Mouse (Mus musculus): ENCODE measurements around the gene Carns1.
"Not testable (repeated sequence)": the region's sequence is repeated elsewhere in the genome, so short reads cannot be mapped to it uniquely, and the experiment has no call there.

Carns1 gene

DNA sequence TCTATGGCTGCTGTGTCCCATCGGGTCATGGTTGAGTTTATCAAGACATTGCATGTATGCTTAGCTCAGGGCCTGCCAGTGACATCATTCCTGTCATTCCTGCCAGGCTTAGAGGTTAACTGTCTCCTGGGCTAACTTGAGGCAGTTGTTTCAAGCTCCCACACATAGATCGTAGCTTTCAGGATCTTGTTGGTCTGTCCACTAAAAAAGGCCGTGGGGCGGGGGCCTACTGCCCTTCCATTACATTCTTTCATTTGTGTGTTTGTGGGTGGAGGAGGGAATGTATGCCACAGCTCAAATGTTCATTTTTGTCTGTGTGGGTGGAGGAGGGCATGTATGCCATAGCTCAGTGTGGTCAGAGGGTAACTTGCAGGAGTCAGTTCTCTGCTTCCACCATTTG, 45.2 kb downstream of the Carns1 start:
- no peak for DNase-seq (ENCODE audit: low read depth)

DNA sequence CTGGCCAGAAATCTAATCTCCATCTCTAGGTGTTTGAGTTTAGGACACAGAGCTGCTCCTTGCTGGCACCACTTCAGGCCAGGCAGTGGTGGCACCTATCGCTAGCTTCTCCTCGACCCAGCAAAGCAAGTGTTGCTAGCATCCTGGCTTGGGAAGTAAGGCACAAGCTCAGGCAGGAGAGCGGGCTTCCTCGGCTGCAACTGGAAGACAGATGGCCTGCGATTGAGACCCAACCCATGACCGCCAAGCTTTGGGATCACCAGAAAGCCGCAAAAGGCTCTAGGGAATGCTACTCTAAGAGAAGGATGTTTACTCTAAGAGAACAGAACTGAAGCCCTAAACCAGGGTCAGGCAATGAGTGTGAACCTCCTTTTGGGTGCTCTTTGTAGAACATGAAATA, 45.8 kb downstream of the Carns1 start:
- DNase-seq (ENCODE audit: low read depth) = no peak

DNA sequence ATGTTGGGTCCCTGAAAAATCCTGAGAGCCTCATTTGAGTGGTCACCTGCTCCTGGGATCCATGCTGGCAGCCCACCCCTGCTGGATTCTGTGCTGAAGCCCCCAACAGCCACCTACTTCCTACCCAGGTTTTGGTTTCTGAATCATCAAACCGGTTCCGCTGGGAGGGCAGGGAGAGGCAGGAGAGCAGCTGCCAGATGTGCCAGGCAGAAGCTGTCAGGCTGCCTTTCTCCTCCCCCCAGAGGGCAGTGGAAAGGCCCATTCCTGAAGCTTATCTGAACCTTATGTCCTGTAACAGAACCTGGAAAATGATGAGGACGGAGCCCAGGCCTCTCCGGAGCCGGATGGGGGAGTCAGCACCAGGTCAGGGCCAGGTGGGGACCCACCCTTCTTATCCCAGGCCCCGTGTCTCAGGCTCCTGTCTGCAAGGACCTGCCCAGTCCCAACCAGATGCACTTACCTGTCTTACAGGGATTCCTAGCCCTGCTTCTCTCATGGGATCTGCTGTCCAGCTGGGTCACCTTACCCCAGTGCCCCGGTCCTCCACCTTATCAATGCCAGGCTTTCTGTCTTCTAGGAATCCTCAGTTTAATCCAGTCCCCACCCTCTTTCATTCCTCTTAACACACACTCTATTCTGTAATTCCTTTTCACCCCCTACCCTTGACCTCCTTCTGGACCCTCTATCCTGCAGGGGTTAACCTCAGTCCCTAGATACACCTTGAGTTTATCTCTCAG, 48.4 kb downstream of the Carns1 start:
- DNase-seq (ENCODE audit: low read depth) = no peak

DNA sequence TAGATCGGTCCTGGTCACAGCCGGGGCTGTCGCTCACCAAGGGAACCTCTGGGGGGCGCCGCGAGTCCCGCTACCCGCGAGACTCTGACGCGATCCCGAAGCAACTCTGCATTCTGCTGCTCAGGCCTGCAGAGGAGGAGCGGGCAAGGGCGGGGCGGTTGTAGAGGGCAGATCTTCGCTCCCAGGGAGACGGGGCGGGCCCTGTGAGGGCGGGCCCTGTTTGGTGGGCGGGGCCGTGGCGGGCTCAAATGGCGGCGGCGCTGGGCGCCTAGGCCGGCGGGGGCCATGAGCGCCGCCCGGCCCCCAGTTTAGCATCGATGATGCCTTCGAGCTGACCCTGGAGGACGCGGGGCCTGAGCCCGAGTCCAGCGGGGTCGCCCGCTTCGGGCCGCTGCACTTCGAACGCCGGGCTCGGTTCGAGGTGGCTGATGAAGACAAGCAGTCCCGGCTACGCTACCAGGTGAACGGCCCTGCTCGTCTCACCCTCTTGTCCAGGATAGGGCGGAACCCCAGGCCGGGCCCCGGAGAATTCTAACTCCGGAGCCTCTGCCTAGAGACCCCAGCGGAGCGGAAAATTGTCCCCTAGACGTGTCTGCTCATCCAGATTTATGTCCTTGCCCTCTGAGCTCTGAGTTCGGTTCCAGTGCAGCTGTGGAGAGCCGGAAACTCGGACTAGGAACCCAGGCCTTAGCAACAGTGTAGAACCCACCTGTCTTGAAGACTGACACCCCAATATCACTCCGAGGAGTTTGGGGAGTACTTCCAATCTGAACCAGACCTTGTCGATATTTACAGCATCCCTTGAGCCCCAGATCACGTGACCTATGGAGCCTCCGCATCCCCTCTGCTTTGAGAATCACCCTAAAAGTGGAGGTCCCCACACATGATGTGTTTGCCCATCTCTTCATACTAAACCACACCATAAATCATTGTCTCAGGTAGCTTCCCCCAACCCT, 49.3 kb downstream of the Carns1 start, which contains the start of gene Aip:
Gene Aip, minus strand, starts transcription at position 118 of the 956 bp plus-strand sequence.
- DNase-seq (ENCODE audit: low read depth) = peak; percentile 93

DNA sequence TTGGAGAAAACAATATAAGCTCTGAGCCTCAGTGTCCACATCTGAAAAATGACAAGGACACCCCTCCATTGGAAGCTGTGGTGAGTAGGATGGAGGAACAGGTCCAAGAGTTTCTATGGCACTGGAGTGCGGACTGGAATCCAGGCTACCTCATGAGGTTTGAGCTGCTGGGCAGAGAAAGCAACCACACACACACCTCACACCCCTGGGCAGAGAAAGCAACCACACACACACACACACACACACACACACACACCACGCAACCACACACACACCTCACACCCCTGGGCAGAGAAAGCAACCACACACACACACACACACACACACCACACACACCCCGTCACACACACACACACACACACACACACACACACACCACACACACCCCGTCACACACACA, 50.0 kb downstream of the Carns1 start:
- DNase-seq (ENCODE audit: low read depth) = not testable (repeated sequence)

DNA sequence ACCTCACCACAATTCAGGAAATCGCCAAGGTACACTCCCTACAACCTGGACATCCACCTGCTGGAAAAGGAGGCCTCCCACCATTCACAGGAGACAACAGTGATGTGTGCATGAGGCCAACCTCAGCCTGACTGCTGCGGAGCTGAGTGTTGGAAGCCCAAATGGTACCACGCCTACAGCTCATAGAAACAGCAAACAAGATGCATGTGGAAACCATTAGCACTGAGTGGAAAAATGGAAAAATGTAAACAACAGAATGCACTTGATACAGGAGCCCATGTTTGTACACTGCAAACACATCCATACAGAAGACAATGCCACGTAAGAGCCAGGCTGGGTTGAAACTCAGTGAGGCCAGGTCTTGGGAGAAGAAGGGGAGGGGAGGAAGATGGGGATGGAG, 50.8 kb downstream of the Carns1 start:
- no peak for DNase-seq (ENCODE audit: low read depth)

DNA sequence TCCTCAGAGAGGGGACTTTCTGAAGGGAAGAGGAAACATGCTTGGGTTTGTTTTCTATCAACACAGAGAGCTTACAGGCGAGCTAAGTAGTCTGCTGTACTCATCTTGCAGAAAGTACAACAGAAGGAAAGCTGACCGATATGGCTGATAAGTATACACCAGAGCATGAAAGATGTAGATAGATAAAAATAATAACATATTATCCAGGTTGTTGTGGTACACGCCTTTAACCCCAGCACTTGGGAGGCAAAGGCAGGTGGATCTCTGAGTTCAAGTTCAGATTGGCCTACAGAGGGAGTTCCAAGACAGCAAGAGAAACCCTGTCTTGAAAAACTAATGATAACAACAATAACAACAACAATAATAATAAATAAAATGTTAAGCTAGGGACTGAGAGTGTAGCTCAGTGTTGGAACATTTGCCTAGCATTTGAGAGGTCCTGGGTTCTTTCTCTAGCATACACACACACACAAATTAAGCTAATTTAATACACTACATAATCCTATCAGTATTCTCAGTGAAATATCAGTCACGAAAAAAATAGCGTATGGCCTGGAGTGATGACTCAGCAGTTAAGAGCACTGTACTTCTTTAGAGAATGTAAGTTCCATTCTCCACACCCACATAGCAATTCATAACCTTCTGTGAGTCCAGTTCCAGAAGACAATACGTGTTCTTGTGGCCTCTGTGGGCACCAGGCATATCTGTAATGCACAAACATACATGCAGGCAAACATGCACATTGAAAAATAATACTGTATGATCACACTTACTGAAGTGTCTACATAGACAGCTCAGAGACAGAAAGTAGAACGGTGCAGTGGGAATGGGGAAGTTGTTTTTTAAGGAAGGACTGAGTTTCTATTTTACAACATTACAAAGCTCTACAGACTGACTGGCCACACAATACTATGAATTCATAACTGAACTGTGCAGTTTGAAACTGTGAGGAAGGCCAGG, 52.6 kb downstream of the Carns1 start:
- peak; percentile 47 for DNase-seq (ENCODE audit: low read depth)

DNA sequence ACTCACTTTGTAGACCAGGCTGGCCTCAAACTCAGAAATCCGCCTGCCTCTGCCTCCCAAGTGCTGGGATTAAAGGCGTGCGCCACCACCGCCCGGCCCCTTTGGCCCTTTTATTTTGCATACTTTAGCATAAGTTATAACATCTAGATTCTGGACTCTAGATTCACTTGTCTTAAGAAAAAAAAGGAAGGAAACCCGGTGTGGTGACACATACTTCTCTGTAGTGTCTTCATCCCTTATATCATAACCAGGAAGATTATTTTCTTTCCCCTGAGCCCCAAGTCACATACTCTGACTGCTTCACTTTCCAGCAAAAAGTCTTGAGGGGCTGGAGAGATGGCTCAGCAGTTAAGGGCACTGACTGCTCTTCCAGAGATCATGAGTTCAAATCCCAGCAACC, 53.4 kb downstream of the Carns1 start:
- not testable (repeated sequence) for DNase-seq (ENCODE audit: low read depth)

DNA sequence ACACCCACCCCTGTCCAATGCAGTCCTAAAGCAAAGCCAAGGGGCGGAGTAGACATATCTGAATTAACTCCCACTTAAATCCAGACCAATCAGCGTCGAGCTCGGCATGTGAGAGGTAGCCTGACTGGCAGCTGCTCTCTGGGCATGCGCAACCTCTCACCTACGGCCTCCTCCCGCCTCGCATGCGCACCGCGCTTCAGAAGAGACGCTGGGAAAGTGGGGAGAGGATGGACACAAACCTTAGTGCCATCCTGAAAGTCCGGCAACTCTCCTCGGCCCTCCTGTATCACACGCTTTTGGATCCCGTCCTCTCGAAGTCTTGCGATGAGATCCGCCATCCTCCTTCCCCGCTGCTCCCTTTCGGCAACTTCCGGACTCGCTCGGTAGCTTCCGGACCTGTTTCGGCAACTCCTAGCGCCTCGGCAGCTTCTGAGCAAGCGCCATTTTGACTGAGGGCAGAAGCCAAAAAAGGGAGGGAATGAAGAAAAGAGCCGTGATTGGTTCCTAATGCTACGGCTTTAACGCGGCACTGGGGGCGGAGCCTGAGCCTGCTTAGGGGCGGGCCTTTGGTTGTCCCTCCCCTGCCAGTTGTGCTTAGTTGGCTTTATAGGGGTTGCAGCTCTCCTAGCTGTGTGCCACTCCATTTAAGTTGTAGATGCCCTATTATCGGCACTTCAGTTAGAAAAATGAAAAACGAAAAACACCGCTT, 54.0 kb downstream of the Carns1 start:
- DNase-seq (ENCODE audit: low read depth) = peak; percentile 99

DNA sequence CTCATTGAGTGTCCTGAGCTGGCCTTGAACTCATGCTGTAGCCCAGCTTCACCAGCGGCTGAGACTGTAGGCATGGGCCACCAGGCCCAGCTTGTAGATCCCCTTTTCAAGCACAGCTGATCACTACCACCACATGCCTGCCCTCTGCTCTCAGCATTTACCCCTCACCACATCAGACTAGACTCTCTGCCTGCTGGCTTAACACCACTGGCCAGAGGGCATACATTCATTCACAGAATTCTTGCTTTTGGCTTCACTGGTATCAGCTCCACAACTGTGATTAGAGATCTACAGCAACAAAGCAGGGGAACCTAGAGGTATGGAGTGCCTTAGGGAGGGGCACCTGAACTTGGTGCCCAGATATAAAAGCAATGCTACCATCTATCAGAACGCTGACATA, 54.8 kb downstream of the Carns1 start:
- no peak for DNase-seq (ENCODE audit: low read depth)

DNA sequence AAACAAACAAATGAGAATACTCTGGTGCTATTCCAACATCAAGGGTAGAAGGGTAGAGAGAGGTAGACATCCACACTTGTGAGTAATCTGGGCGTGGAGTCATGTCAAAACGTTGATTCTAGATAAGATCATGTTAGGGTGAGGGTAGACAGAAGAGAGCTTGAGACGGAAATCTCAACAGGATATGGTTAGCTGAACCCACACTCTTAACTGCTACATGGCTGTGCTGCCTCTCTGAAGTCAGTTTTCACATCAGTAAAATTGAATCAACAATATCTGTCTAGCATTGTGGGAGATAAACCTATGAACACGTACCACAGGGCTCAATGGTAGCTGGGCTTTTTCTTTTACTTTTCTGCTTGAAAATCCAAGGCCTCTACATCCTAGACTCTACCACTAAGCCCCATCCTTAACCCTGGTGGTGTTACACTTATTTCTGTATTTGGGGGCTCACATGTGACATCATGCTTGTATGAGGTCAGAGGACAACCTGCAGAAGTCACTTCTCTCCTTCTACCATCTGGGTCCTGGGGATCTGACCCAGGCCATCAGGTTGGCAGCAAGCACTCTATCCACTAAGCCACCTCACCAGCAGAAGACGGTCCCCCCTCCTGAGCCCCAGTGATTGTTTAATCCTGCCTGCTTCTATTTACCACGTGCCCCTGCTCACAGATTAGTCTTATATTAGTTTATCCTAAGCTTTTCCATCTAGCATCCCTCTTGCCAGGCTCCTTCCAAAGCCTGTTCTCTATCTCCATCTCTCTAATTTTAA, 55.4 kb downstream of the Carns1 start:
- DNase-seq (ENCODE audit: low read depth) = no peak

DNA sequence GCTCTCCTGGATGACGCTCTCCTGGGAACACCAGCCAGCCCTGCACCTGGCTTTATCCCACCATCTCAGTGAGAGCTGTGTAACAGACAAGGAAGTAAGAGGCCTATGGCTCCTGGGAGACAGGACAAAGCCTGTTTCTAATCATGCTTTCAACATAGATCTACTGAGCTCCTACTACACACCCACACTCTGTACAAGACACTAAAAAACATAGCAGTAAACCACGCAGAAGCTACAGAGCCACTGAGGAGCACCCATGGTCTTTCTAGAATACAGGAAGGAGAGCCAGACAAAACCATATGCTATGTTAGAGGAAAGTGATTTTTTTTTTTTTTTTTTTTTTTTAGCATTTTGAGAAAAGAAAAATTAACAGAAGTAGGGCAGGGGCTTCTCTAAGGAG, 56.9 kb downstream of the Carns1 start:
- DNase-seq (ENCODE audit: low read depth) = no peak

DNA sequence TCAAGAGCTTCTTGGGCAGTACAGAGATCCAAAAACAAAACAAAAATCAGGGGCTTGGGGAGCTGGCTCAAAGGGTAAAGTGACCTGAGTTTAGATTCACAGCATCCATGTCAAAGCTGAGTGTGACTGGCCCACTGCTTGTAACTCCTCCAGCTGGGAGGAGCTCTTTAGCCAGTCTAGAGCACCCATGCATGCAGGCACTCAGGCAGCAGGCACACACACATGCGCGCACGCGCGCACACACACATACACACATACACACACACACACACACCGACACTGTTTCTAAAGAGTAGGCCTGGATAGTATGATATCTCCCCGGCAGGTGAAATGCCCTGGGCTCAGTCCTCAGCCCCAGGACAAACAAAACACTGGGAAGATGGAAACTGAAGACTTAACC, 58.3 kb downstream of the Carns1 start:
- DNase-seq (ENCODE audit: low read depth) = no peak

DNA sequence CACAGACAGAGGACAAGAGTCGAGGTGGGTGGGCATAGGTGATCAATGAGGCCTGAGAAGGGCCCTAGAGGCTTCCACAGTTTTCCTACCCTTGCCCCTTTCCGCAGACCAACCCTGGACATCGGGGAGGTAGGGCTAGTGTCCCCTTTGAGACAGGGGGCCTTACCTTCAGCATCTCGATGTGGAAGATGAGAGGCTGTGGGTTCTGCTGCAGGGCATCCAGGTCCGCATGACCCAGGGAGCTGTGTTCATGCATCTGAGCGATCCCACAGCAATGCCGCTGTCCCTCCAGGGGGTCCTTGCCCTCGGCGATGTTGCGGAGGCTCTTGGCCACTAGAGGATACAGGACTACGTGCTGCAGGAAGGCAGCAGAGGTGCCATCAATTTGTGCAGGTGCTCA, 59.5 kb downstream of the Carns1 start:
- no peak for DNase-seq (ENCODE audit: low read depth)

DNA sequence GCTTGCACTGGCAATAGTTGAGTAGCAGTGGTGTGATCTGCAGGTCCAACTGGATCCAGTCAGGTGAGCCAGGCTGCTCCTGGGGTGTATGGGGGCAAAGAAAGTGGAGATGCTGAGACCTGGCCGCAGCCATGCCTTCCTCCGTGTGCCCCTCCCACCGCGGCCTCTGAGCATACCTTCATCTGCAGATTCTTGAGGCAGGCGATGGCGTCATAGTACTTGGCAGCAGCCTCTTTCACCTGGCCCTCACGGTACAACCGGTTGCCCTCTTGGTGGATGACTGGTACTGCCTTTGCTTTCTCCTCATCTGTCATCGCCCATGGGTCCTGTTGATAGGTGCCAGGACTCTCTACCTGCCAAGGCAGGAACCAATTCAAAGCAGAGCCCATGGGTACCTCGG, 60.1 kb downstream of the Carns1 start:
- no peak for DNase-seq (ENCODE audit: low read depth)

DNA sequence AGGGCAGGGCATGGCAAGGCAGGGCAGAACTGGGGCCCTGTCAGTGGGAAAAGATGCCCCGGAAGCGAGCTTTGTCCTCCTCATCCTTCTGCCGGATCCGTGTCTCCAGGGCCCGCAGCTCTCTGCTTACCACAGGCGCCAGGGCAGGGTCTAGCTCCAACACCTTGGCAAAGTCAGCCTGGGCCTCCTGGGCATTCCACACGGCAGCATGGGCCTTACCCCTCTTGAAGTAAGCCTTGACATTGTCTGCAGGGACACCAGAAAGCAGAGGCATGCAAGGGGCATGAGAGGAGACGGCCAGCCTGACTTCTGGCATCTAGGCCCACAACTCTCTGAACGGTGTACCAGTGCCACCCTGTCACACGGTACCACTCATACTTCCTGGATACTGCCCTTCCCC, 60.7 kb downstream of the Carns1 start:
- no peak for DNase-seq (ENCODE audit: low read depth)
